Mouse (Mus musculus) testis, adult 2 months (tissue): ENCODE data around the gene Abhd6. TPM values are rescaled to one million over a fixed set of nuclear protein-coding genes. Genes with fewer than 3 reads are reported as not detected.

Experiments used
- H3K27ac ChIP-seq: fragments of 200-500 bp; 2 replicates; pipeline ENCODE4 v1.5.1; 2012; ENCODE audit warnings: low read depth, low read length; ENCODE audit not compliant: control insufficient read depth, insufficient read depth
- H3K27me3 ChIP-seq: fragments of 200-500 bp; 2 replicates; pipeline ENCODE4 v1.6.1; 2012; ENCODE audit warnings: mild to moderate bottlenecking, low read length, moderate library complexity; ENCODE audit not compliant: control insufficient read depth, insufficient read depth
- H3K36me3 ChIP-seq: fragments of 200-500 bp; 2 replicates; pipeline ENCODE4 v1.6.1; 2012; ENCODE audit warnings: mild to moderate bottlenecking, low read length; ENCODE audit not compliant: control insufficient read depth, insufficient read depth
- H3K4me1 ChIP-seq: fragments of 200-500 bp; 2 replicates; pipeline ENCODE4 v1.6.1; 2012; ENCODE audit warnings: low read length; ENCODE audit not compliant: control insufficient read depth, insufficient read depth
- H3K4me3 ChIP-seq: fragments of 200-500 bp; 2 replicates; pipeline ENCODE4 v1.5.1; 2012; ENCODE audit warnings: low read depth, mild to moderate bottlenecking, low read length, moderate library complexity, mixed read lengths; ENCODE audit not compliant: control insufficient read depth
- CTCF ChIP-seq: fragments of 200-500 bp; IDR thresholded peaks from 2 replicates; pipeline ENCODE4 v1.5.1; 2012; ENCODE audit warnings: low read depth, mild to moderate bottlenecking, inconsistent platforms, low read length, moderate library complexity; ENCODE audit not compliant: control insufficient read depth, insufficient read depth, insufficient replicate concordance
- POLR2A ChIP-seq: fragments of 200-500 bp; IDR thresholded peaks from 2 replicates; pipeline ENCODE4 v1.6.1; 2012; ENCODE audit warnings: low read depth, mild to moderate bottlenecking, inconsistent platforms, low read length, moderate library complexity; ENCODE audit not compliant: control insufficient read depth
- polyA plus RNA-seq: library from polyadenylated mRNA; depleted of rRNA; stranded (reverse); fragments of >200 nt; gene quantifications from 2 replicates; pipeline ENCODE4 v1.2.3, GENCODE M21; 2012

Gene Abhd6
- polyA plus RNA-seq, 1 experiment = 19.5 TPM

DNA sequence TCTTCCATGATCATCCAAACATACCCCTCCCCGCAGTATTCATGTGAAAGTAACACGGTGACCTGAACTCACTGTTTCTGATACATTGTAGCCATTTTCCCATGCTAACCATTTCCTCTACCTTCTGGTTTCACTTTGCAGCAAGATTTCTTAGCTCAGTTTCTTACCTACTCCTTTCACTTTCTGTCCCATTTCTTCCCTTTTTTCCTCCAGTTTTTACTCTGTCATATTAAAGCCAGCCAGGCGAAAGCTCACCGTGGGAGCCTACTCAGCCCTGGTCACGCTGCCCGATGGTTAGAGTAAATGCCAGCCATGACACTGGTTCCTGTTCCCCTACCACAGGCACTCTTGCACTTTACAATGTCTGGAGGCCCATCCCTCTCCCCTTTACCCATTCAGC lies 15.8 kb upstream of the Abhd6 start:
- H3K36me3 ChIP-seq = no peaks in the 10 kb centered on the region
- no peak for TF ChIP-seq CTCF
- H3K27ac ChIP-seq = no peak overlapping the region
- no peaks in the 10 kb centered on the region for H3K27me3 ChIP-seq
- peaks cover 6% of the 10 kb centered on the region for H3K4me1 ChIP-seq
- no peak overlapping the region for H3K4me3 ChIP-seq

DNA sequence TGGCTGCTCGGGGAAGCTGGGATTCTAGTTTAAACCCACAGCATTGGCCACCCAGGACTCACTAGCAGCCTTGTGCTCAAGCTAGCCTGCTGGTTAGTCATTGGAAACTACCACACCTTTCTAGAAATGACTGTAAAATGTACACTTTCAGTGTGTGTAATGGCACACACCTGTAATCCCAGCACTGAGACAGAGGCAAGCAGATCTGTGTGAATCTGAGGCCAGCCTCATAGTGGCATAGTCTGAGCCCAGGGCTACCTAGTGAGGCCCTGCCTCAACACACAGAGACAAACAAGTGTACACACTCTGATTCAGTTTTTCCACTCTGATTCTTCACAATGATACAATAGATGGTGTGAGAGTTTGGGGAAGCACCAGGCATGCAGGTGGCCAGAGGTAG lies 13.3 kb upstream of the Abhd6 start:
- no peaks in the 10 kb centered on the region for H3K27me3 ChIP-seq

DNA sequence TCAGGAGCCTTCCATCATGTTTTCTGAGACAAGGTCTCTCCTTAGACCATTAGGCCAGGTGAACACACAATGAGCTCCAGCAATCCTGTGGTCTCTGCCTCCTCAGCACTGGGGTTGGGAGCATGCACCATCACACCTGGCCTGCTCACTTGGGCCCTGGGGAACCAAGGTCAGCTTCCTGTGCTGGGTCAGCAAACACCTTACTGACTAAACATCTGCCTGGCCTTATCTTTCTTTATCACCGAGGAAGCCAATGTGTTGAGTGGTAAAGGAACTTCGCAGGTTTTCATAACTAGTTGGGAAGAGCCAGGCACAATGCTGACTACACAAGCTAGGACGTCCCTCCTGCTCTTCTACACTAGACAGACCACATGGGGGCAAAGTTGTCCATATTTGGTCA lies 12.7 kb upstream of the Abhd6 start:
- Histone ChIP-seq H3K36me3 (no peaks in the 10 kb centered on the region), H3K27me3 (no peaks in the 10 kb centered on the region), H3K27ac (no peak overlapping the region), H3K4me3 (no peak overlapping the region), H3K4me1 (peaks cover 6% of the 10 kb centered on the region)
- TF ChIP-seq POLR2A = no peak
- no peak for TF ChIP-seq CTCF

More for the DNA sequence above, 13.3 kb upstream of the Abhd6 start:
- TF ChIP-seq POLR2A (no peak), CTCF (no peak)
- Histone ChIP-seq H3K4me3 (no peak overlapping the region), H3K4me1 (peaks cover 6% of the 10 kb centered on the region), H3K36me3 (no peaks in the 10 kb centered on the region), H3K27ac (no peak overlapping the region)

DNA sequence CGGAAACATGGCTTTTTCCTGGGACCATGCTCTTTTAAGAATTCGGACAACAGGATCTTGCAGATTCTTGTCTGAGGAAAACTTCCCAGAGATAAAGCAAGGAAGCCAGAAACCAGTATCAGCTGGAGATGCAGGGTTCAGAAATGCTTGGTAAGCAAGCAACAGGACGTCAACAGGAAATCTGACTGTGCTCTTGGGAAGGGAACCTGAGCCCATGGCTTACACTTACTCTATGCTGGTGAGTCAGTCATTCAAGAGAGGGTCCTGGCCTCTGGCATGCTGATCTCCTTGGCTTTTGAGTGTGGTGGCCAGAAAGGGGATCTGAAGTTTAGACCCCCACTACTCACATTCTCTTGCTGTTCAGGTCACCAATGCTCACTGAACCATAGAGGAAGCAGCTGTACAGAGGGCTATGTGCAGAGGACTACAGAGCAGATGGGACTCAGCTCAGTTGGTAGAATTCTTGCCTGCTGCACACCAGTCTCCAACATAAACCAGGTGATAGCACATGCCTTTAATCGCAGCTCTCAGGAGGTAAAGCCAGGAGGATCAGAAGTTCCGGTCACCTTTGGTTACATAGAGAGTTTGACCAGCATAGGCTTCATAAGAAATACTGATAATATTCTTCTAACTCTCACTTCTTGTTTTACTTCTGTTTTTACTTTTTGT lies 11.5 kb upstream of the Abhd6 start:
- Histone ChIP-seq H3K27me3 (no peaks in the 10 kb centered on the region), H3K4me1 (peaks cover 6% of the 10 kb centered on the region), H3K4me3 (no peak overlapping the region), H3K27ac (no peak overlapping the region), H3K36me3 (no peaks in the 10 kb centered on the region)
- TF ChIP-seq CTCF (no peak), POLR2A (no peak)

DNA sequence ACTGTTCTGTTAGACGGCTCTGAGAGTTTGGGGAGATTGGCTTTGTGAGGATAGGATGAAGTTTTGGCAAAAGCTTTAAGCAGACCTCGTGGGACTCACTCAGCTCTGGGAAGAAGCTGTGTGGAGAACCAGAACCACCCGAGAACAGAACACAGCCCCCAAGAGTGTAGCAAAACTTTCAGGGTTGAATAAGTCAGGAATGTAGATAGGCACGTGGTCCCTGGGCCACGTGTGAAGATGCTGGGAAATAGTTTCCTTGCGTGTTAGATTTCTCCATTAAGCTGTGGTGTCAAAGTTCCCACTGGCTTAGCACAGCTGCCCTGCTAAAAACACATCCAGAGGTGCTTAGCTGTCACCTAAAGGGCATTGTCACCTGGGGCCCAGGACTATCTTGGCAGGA lies 10.5 kb upstream of the Abhd6 start:
- H3K36me3 ChIP-seq = no peaks in the 10 kb centered on the region

DNA sequence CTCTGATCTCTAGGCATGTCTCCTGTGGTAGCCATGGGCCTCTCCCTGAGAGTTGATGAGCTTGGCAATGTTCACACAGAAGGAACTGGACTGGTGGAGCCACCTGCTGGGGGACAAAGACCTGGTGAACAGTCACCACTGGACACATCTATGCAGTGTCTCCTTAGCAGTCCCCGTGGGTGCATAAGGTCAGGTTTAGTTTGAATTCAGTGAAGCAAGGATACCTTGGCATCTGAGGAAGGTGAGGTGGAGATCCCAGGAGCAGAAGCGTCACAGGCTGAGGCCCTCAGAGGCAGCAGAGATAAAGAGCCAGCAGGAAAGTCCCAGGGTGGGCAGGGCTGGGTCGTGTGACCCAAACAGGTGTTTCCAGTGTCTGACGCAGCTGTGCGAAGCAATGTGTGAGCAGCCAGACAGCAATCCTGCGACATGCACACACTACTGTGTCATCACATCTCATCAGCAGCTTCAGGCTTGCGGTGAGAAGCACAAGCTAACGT lies 8.4 kb upstream of the Abhd6 start, which contains the start of gene Dnase1l3:
TSS of gene Dnase1l3 (minus strand) at position 303 of the 497 bp plus-strand sequence.
- no peak for TF ChIP-seq POLR2A
- peak; percentile 31; the same call in 1 of the 2 replicates for TF ChIP-seq CTCF
- H3K4me1 ChIP-seq = no peaks in the 10 kb centered on the region
- no peak within 1 kb of the TSS for H3K4me3 ChIP-seq
- H3K27ac ChIP-seq = no peak within 1 kb of the TSS
- H3K36me3 ChIP-seq = no peaks in the 10 kb centered on the region
- H3K27me3 ChIP-seq = no peaks in the 10 kb centered on the region

More for the DNA sequence above, 10.5 kb upstream of the Abhd6 start:
- Histone ChIP-seq H3K4me1 (no peaks in the 10 kb centered on the region), H3K27ac (no peak overlapping the region), H3K4me3 (no peak overlapping the region), H3K27me3 (no peaks in the 10 kb centered on the region)
- TF ChIP-seq CTCF (no peak), POLR2A (no peak)

DNA sequence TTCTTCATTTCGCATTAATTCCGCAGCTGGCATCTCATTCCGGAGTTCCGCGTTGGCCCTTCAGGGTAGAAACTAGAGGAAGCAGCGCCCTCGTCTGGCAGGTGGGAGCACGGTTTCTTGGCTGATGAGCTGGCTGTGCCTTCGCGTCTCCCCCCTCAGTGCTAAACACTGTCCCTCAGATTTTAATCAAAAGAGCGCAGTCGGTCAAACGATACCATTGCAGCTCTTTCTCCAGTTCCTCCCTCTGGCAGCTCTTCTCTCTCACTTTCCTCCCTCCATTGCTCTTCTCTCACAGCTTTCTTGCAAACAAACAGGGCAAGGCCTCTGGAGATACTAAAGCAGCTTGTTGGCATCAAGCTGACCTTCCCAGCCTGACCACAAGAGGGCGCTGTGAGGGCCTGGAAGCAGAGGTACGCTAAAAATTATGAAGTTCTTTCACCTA lies 5.4 kb upstream of the Abhd6 start:
- H3K4me3 ChIP-seq = peak overlapping the region; percentile 53
- no peak overlapping the region for H3K27ac ChIP-seq
- no peaks in the 10 kb centered on the region; the same call in 1 of the 2 replicates for H3K4me1 ChIP-seq
- H3K27me3 ChIP-seq = no peaks in the 10 kb centered on the region
- H3K36me3 ChIP-seq = no peaks in the 10 kb centered on the region
- TF ChIP-seq CTCF = peak; percentile 96
- TF ChIP-seq POLR2A = no peak

DNA sequence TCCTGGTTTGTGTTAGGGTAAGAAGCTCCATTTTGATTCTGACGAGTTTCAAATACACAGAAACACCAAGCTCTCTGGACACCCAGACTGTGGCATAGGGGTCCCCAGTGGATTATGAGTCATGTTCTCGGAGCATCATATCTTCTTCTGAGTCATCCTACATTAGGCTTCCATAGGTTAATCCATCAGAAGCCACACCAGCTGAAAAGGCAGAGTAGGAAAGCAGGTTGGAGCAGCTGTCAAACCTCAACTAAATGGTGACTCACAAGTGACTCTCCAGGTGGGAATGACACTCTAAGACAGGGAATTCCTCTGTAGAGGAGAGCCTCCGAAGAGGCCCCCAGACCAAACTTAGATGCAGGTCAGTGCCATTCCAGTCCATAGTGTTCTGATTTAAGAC lies 3.7 kb upstream of the Abhd6 start:
- peaks cover 10% of the 10 kb centered on the region for H3K4me1 ChIP-seq
- no peak overlapping the region for H3K4me3 ChIP-seq
- H3K36me3 ChIP-seq = no peaks in the 10 kb centered on the region
- H3K27me3 ChIP-seq = no peaks in the 10 kb centered on the region
- H3K27ac ChIP-seq = no peak overlapping the region
- no peak for TF ChIP-seq POLR2A
- no peak for TF ChIP-seq CTCF
